Mouse (Mus musculus) stomach, postnatal 0 days (tissue): Measurements from ENCODE around the gene Egfr. TPM values are rescaled to one million over a fixed set of nuclear protein-coding genes. Genes with fewer than 3 reads are reported as not detected.
A peak's percentile ranks its signal among the peaks of the same experiment; 100 is the strongest.

ENCODE experiments used
- ATAC-seq: fragments of 200-750 bp; cut with Nextera tagmentation; 2 replicates; pipeline ENCODE4 v1.8.0; 2017; ENCODE audit not compliant: low FRiP score, low TSS enrichment
- DNase-seq: peaks from one replicate; pipeline ENCODE4 v3.0.0-alpha.2; 2016; ENCODE audit warnings: low spot score
- H3K27ac ChIP-seq: fragments of 300-500 bp; sonication (generic); replicated peaks from 2 replicates; pipeline ENCODE4 v1.5.1; 2014; ENCODE audit warnings: mild to moderate bottlenecking, control low read depth
- H3K27me3 ChIP-seq: fragments of 300-500 bp; sonication (generic); 2 replicates; pipeline ENCODE4 v1.6.1; 2014; ENCODE audit warnings: low read length; ENCODE audit not compliant: control insufficient read depth, insufficient read depth
- H3K36me3 ChIP-seq: fragments of 300-500 bp; sonication (generic); 2 replicates; pipeline ENCODE4 v1.6.1; 2014; ENCODE audit warnings: low read length, mixed read lengths; ENCODE audit not compliant: control insufficient read depth, insufficient read depth
- H3K4me1 ChIP-seq: fragments of 300-500 bp; sonication (generic); replicated peaks from 2 replicates; pipeline ENCODE4 v1.6.1; 2014; ENCODE audit warnings: antibody characterized with exemption; ENCODE audit not compliant: control insufficient read depth, insufficient read depth
- H3K4me2 ChIP-seq: fragments of 300-500 bp; sonication (generic); replicated peaks from 2 replicates; pipeline ENCODE4 v1.6.1; 2014; ENCODE audit warnings: low read depth, mild to moderate bottlenecking, control low read depth, moderate library complexity
- H3K4me3 ChIP-seq: fragments of 300-500 bp; sonication (generic); 2 replicates; pipeline ENCODE4 v1.5.1; 2014; ENCODE audit warnings: low read depth, low read length, control low read depth
- H3K9ac ChIP-seq: fragments of 300-500 bp; sonication (generic); 2 replicates; pipeline ENCODE4 v1.6.1; 2014; ENCODE audit warnings: mild to moderate bottlenecking, low read length, control low read depth, mixed read lengths
- H3K9me3 ChIP-seq: fragments of 300-500 bp; sonication (generic); 2 replicates; pipeline ENCODE4 v1.6.1; 2016; ENCODE audit warnings: low read length; ENCODE audit not compliant: control insufficient read depth
- CTCF ChIP-seq: IDR thresholded peaks from 2 replicates; pipeline ENCODE4 v1.5.1; 2016; ENCODE audit warnings: antibody characterized with exemption, low read depth, mild to moderate bottlenecking, moderate library complexity
- EP300 ChIP-seq: optimal IDR thresholded peaks from 2 replicates; pipeline ENCODE3; 2016; ENCODE audit warnings: antibody characterized with exemption
- WGBS: fragments of 180-500 bp; shearing (Covaris S2); extraction: QIAGEN DNeasy Blood & Tissue Kit; methylation state at CpG from one replicate; pipeline ENCODE4 v1.1.7; 2014; 5-methylcytosine and 5-hydroxymethylcytosine counted together
- polyA plus RNA-seq: library from polyadenylated mRNA; unstranded; fragments of >200 nt; fragmentation: Nextera tagmentation; extraction: Ambion mirVana; gene quantifications from 2 replicates; pipeline ENCODE4 v1.2.1, GENCODE M21; 2015

Egfr gene
- polyA plus RNA-seq, 1 experiment from 2014 or later: 13.5 TPM

- WGBS: 40% methylated on average over 8 of the region's 8 CpGs
- no peak for TF ChIP-seq CTCF
- no peak for TF ChIP-seq EP300
- no peak overlapping the region for H3K9ac ChIP-seq
- no peaks in the 10 kb centered on the region for H3K9me3 ChIP-seq
- H3K4me2 ChIP-seq: no peak overlapping the region
- H3K4me1 ChIP-seq: peaks cover 12% of the 10 kb centered on the region; the same call in 1 of the 2 replicates
- H3K27ac ChIP-seq: peak overlapping the region; percentile 53
- DNase-seq (no peak), ATAC-seq (no peak)
- H3K36me3 ChIP-seq: no peaks in the 10 kb centered on the region
- H3K4me3 ChIP-seq: no peak overlapping the region
- H3K27me3 ChIP-seq: no peaks in the 10 kb centered on the region
Measured at GRCm38 (mm10) chr11:16783926-16784659, 32.1 kb downstream of the Egfr start.

DNA sequence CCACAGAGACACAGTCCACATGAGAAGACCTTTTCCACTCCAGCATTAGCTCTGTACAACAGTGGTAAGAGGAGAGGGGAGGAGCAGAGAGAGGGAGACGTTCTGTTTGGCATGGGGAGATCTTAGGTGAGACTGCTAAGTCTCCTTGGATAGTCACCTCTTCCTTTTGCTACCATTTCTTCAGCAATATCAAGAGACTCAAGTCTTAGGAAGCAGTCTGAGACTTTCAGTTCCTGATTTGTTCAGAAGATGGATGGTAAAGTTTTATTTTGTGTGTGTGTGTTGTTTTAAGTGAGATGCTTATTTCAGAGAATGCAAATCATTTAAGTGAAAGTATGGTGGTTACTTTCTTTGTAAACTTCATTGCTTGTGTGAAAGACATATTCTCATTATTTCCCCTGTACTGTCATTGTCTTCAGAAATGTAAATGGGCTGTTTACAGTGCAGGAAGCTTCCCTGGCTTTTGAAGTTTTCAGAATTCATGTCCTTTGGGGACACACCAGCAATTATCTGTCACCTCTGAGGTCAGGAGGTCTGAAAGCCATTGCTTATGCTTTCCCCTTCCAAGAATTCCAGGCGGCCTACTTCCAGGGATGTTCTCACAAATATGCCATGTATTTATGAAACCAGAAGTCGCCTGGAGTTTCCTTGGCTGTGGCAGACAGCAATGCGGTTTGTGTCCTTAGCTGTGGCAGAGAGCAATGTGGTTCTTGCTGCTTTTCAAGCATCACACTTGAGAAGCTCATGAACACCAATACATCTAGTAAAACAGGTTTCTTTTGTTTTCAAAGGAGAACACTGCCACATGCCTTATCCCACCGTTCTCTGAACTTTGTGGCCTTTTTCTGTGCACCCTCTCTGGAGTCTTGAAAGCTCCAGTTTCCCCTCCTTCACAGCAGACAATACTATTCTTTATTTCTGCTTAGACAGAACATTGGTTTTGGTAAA, 40.9 kb downstream of the Egfr start:
- WGBS: 28% methylated on average over 5 of the region's 5 CpGs
- peak overlapping the region; percentile 41; the same call in 1 of the 2 replicates for H3K27ac ChIP-seq
- DNase-seq: no peak

GRCm38 (mm10) chr11:16795012-16795411, 43.0 kb downstream of the Egfr start:
- no peak overlapping the region for H3K4me3 ChIP-seq
- ATAC-seq: no peak; the same call in 1 of the 2 replicates
- H3K4me2 ChIP-seq: no peak overlapping the region
- no peaks in the 10 kb centered on the region for H3K36me3 ChIP-seq
- H3K9me3 ChIP-seq: no peaks in the 10 kb centered on the region
- H3K9ac ChIP-seq: no peak overlapping the region
- H3K4me1 ChIP-seq: peaks cover 3% of the 10 kb centered on the region; the same call in 1 of the 2 replicates
- no peaks in the 10 kb centered on the region for H3K27me3 ChIP-seq
- TF ChIP-seq EP300 (no peak), CTCF (no peak)
- DNase-seq: no peak
- no peak overlapping the region for H3K27ac ChIP-seq

More for the DNA sequence above, 40.9 kb downstream of the Egfr start:
- no peak for ATAC-seq
- H3K4me3 ChIP-seq: no peak overlapping the region
- H3K9ac ChIP-seq: no peak overlapping the region
- H3K36me3 ChIP-seq: no peaks in the 10 kb centered on the region
- H3K27me3 ChIP-seq: no peaks in the 10 kb centered on the region
- H3K4me1 ChIP-seq: peaks cover 3% of the 10 kb centered on the region; the same call in 1 of the 2 replicates
- no peaks in the 10 kb centered on the region for H3K9me3 ChIP-seq
- H3K4me2 ChIP-seq: no peak overlapping the region
- no peak for TF ChIP-seq CTCF
- no peak for TF ChIP-seq EP300

DNA sequence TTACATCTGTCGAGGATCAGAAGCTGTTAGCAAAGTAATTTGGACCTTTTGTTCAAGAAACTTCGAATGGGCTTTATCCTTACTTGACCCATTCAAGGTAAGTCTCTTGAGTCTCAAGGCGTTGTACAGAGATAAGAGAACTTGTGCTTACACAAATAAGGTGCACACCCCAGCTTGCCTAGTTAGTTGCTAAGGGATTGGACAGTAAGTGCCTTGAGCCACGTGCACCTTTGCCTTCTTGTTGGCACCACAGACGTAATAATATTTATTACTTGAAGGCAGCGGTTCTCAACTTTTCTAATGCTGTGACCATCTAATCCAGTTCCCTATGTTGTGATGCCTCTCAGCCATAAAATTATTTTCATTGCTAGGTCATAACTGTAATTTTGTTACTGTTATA, 43.5 kb downstream of the Egfr start:
- ATAC-seq: peak; percentile 64; the same call in 1 of the 2 replicates
- DNase-seq: no peak
- TF ChIP-seq CTCF (no peak), EP300 (no peak)
- Histone ChIP-seq H3K9me3 (no peaks in the 10 kb centered on the region), H3K4me3 (no peak overlapping the region), H3K9ac (no peak overlapping the region), H3K36me3 (no peaks in the 10 kb centered on the region), H3K4me1 (peaks cover 3% of the 10 kb centered on the region; the same call in 1 of the 2 replicates), H3K4me2 (no peak overlapping the region), H3K27me3 (no peaks in the 10 kb centered on the region), H3K27ac (no peak overlapping the region)
- WGBS: 60% methylated on average over 6 of the region's 6 CpGs

DNA sequence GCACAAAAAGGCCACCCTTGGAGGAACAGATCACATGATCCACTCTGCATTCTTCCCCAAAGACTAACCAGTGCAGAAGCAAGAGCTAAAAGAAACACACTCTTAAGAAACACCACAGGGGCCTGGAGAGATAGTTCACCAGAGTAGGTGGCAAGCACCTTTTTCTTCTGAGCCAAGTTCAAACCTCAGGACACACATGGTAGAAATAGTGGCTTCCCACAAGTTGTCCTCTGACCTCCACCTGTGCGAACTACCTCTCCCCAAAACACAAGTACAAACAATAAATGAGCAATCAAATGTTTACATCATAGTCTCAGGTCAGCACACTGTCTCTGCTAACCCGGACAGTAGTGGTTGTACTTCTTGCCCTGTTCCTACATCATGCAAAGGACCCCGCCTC, 45.5 kb downstream of the Egfr start:
- H3K36me3 ChIP-seq: no peaks in the 10 kb centered on the region
- H3K27me3 ChIP-seq: no peaks in the 10 kb centered on the region
- H3K4me1 ChIP-seq: peaks cover 9% of the 10 kb centered on the region; the same call in 1 of the 2 replicates
- no peak overlapping the region for H3K4me2 ChIP-seq
- ATAC-seq: no peak
- no peak overlapping the region for H3K4me3 ChIP-seq
- no peak overlapping the region for H3K9ac ChIP-seq
- WGBS: 83% methylated on average over 3 of the region's 3 CpGs
- TF ChIP-seq CTCF: no peak
- no peak for TF ChIP-seq EP300
- no peaks in the 10 kb centered on the region for H3K9me3 ChIP-seq
- H3K27ac ChIP-seq: no peak overlapping the region
- DNase-seq: no peak
